Mouse (Mus musculus): ENCODE results near the gene Gm21882. TPM values are rescaled to one million over a fixed set of nuclear protein-coding genes. Genes with fewer than 3 reads are reported as not detected.
"Not testable (repeated sequence)": the region's sequence is repeated elsewhere in the genome, so short reads cannot be mapped to it uniquely, and the experiment has no call there.

Gene Gm21882
- not detected in 2 replicates for polyA plus RNA-seq (2015; fragmentation: Nextera tagmentation; extraction: Ambion mirVana)

DNA sequence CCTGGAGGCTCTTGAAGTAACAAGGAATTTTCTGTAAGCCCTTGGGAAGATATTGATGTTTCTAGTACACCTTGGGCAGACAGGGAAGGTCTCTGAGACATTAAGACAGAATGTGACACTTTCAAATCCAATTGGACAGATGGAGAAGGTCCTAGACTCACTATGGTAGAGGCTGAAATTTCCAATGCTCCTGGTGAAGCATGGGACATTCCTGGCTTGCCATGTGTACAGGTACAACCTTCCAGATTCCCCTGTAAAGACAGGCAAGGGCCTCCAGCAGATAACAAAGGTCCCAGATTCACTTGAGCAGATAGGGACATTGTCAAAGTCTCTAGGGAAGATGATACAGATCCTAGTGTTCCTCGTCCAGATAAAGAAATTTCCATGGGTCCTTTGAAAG is at the start of gene Gm21882:
Gm21882 (minus strand) TSS at position 101 of the 400 bp plus-strand sequence.
- not testable (repeated sequence) for H3K36me3 ChIP-seq; H3K9ac ChIP-seq; ATAC-seq (ENCODE audit: insufficient read depth, low FRiP score, low read depth); H3K27ac ChIP-seq; H3K9me3 ChIP-seq; H3K4me3 ChIP-seq (replicated peaks); H3K4me1 ChIP-seq; H3K27me3 ChIP-seq (replicated peaks); H3K4me2 ChIP-seq
- 50% methylated on average over 1 of the region's 1 CpGs for WGBS

Other genes starting within 250 kb of the Gm21882 start
- gene Gm21865, start 64.6 kb downstream of the Gm21882 start, polyA plus RNA-seq (2015; fragmentation: Nextera tagmentation; extraction: Ambion mirVana): not detected in 2 replicates

All from stomach, embryonic 15.5 days (tissue).